Mouse (Mus musculus) kidney, adult 2 months (tissue): Measurements from ENCODE around the gene Xrcc6.

ENCODE experiments used
- CTCF ChIP-seq: fragments of 200-500 bp; conservative IDR thresholded peaks from 2 replicates; pipeline ENCODE4 v1.5.1; 2011; ENCODE audit warnings: low read depth, mild to moderate bottlenecking, control low read depth, low read length, moderate library complexity, mixed read lengths; ENCODE audit not compliant: insufficient read depth, insufficient read length
- POLR2A ChIP-seq: fragments of 200-500 bp; IDR thresholded peaks from one replicate; pipeline ENCODE4 v1.6.1; 2011; ENCODE audit warnings: low read depth, low read length, control low read depth

DNA sequence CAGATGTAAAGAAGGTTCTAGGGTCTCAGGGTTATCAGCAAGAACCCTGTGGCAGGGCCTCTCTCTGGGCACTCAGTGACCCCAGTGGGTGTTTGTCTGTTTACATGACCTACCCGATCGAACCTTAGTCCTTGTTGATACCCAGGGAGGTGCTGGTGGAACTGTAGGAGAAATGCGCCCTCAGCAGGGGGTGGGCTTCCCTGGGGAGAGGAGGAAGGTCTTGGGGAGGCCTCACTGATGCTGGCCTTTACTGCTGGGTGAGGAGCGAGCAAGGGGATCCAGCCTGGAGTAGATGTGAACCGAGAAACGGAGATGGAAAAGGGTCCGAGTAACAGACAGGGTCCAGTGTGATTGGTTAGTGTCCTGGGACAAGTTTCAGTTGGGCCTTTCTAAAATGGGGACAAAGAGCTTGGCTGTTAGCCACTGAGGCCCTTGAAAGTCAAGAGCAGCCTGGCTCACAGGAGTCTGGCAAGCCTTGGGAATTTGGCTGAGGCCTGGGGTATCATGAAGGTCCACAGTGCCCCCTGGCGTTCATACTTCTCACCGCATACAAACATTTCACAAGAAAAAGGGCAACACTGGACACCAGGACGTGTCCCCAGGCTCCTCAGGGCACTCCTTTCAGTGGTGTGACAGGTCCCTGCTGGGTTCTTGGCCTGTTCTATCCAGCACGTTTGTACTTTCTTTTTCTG lies 1.9 kb downstream of the Xrcc6 start:
- TF ChIP-seq POLR2A (no peak), CTCF (peak; percentile 91)
